Mouse (Mus musculus) hematopoietic stem cell, adult 5-6 weeks (primary cell): ENCODE results near the gene Cdc40. TPM values are rescaled to one million over a fixed set of nuclear protein-coding genes. Genes with fewer than 3 reads are reported as not detected.

ENCODE experiments used
- ATAC-seq, 2 experiments: fragments of 125-278 bp in 1 of 2; replicated peaks in 1 of 2; 2 replicates each; pipeline ENCODE4 v1.8.0; 2016 to 2017; ENCODE audit warnings: inconsistent platforms in 2 of 2, mild to moderate bottlenecking in 2 of 2, moderate number of reproducible peaks in 2 of 2, low read depth in 1 of 2, moderate TSS enrichment in 1 of 2; ENCODE audit not compliant: low FRiP score in 2 of 2, poor library complexity in 2 of 2, severe bottlenecking in 2 of 2, insufficient read depth in 1 of 2, low TSS enrichment in 1 of 2
- total RNA-seq: library from RNA; stranded (forward); fragments of 172-1452, 232-1000 nt; gene quantifications from 2 replicates; pipeline ENCODE4 v1.2.3, GENCODE M21; 2017

Cdc40 gene
- total RNA-seq, 1 experiment from 2014 or later, result 48.4 TPM

- no peak for ATAC-seq
Observed at GRCm38 (mm10) chr10:40879969-40880368, 3.1 kb downstream of the Cdc40 start.

DNA sequence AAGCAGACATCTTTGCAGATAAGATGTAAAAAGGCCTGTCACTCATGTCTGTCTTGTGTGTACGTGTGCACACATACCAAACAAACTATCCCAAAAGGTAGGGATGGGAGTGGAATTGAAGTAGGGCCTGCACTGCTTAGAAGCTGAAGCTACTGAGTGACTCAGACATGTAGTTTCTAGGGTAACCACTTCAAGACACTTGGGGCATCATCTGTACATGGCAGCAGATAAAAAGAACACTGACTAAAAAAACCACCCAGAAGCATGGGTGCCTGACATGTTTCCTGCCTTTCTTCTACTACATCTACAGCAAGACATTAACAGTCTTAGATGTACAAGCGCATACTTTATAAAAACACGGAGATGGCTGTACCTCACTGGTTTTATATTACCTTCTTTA lies 4.9 kb downstream of the Cdc40 start:
- ATAC-seq, result no peak

DNA sequence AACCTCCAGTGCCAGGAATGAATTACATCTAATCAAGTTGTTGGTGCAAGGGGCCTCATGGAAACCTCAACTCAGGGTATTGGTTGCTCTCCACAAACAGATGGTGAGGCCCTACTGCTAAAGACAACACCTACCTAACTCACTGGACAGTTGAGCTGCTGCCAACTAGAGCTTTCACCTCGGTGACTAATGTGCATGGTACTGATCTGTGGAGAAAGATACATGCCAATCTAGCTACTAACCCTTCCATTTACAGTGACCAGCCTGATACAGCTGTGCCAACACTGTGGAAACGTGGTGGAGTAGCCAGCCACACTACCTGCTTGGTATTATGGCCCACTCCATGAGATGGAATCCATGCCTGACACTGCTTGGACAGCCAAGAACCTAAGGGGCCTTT lies 11.1 kb downstream of the Cdc40 start:
- no peak for ATAC-seq

DNA sequence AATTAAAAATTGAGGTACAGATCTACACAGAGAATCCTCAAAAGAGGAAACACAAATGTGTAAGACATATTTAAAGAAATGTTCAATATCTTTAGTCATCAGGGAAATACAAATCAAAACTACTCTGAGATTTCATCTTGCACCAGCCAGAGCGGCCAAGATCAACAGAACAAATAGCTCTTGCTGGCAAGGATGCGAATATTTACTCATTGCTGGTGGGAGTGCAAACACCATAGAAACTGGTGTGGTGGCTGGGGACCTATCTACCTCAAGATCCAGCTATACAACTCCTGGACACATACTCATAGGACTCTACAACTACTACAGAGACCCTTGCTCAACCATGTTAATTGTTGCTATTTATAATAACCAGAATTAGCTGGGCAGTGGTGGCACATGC lies 11.8 kb downstream of the Cdc40 start:
- ATAC-seq, result no peak

DNA sequence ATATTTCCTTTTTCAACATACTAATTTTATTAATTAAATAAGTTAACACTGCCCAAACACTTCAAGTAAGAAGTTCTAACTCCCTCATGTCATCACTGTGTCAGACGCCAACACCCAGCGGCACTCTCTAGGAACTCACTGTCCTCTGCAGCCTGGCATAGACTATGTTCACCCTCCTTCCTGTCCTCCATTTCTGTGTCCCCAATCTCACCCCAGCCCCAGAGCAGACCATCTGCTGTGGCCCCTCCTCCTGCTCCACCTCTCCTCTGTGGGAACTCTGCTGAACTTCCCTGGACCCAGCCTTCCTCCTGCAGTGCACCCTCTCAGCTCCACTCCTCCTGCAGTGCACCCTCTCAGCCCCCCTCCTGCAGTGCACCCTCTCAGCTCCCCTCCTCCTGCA lies 15.0 kb downstream of the Cdc40 start:
- ATAC-seq, result no peak

DNA sequence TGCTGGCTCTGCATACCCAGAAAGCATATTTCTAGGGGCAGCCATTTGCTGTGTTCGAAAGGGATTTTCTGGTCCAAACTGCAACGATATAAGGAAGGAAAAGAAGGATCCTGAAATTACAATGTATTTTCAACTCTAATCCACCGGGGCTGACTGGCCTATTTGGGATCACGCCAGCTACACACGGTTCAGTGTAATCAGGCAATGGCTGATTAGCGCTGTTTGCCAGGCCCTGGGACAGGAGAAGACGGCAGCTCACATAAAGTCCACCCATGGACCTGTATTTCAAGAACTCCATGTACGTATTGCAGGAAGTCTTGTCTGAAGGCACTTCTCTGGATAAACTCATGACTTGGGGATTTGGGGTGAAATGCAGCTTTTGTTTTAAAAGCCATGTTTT lies 25.5 kb downstream of the Cdc40 start:
- ATAC-seq, result no peak

GRCm38 (mm10) chr10:40856703-40857102 lies 26.4 kb downstream of the Cdc40 start:
- ATAC-seq, result no peak

- ATAC-seq, result no peak
Observed at GRCm38 (mm10) chr10:40855616-40856015, 27.5 kb downstream of the Cdc40 start.

DNA sequence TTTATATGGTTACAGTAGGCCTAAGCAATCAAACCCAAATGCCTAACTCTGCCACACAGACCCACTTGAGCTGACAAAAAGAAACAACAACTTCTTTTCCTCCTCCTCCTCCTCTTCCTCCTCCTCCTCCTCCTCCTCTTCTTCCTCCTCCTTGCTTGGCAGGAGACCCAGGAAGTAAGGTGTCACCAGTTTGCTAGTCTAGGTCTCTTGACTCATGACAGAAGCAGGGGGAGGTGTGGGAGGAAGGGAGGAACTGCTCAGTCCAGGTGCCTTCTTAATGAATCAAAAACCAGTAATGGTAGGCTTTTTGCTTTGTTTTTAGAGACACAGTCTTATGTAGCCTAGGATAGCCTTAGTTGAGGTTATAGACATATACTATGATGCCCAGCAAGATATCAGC lies 32.0 kb downstream of the Cdc40 start:
- no peak for ATAC-seq

- no peak for ATAC-seq
Observed at GRCm38 (mm10) chr10:40850644-40851043, 32.5 kb downstream of the Cdc40 start.

- no peak for ATAC-seq
Observed at GRCm38 (mm10) chr10:40847176-40847874, 35.8 kb downstream of the Cdc40 start.

DNA sequence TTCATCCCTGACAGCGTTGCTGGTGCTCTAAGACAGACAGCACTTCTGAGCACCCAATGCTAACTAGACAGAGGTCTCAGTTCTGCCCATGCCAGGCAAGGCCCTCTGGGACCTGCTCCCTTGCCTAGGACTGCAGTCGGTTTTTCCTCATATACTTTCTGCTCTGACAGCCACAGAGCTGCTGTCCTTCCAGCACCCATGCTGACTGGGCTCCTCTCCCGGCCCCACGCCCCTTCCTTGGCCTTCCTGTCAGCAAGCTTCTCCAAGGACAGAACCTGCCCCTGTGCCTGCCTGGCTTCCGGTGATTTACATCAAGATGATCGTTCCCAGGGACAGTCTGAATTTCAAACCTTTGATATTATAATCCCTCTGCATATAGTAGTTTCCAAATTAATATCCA lies 37.5 kb downstream of the Cdc40 start:
- no peak for ATAC-seq

GRCm38 (mm10) chr10:40844546-40844945 lies 38.6 kb downstream of the Cdc40 start:
- ATAC-seq, result no peak

DNA sequence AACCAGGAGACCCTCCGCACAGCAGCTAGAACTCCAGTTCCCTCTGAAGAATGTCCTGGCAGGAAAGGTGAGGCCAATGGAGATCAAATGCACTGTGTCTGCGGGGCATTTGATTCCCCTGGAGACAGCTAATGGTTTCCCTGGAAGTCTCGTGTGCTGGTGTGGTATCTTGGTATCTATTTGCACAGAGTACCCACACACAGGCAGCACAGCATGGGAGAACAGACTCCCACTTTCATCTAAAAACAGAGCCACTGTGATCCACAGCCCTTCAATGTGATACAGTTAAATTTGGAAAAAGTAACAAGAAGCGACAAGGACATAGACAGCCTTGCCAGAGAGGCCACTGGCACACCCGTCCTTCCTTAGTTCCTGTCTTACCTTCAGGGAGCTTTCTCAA lies 39.3 kb downstream of the Cdc40 start:
- no peak for ATAC-seq

DNA sequence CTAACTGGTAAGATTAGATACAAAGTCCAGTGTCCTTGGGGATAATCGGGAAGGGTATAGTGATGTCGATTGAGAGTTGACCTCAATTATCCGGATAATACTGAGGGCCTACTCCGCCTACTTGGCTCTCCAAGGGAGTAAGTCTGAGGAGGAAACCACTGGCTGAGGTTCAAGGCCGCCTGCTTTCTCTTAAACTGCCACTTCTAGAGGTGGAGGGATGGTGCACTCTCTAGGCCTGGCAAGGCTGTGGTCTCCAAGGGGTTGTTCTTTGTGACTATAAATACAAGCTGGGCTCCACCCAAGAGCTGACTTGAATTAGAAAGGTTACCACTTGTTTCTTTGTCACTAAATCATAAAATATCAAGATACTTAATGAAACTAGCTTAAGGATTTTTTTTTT lies 43.0 kb downstream of the Cdc40 start:
- ATAC-seq, result no peak

DNA sequence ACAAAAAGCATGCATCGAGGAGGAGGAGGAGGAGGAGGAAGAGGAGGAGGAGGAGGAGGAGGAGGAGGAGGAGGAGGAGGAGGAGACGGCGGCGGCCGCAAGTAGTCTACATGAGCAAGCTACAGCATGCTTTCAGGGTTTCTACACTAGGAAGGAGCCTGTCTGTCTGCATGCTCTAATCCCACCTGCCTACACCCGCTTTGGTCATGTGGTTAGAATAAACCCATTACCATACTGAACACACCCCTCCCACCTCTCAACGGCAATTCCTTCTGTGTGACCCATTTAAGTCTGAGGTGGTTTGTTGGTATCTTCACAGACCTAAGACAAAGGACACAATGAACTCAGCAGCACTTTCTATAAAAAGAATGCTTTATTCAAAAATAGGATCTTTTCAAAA lies 51.8 kb downstream of the Cdc40 start:
- ATAC-seq, result no peak

DNA sequence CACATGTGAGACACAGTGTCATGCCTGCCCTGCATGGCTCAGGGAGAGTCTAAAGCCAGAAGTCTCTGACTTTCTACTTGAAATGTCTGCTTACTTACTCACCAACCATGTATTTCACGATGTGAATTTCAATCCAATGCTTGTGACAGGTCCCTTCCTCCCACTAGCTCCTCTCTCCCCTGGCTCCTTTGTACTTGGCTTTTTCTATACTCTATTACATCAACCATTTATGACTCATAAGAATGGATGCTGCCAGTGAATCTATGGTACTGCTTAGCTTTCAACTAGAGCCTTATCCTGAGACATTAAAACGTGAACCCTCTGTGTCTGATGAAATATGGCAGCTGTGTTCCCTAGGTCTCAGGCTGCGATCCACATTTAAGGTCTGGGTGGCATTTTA lies 52.8 kb downstream of the Cdc40 start:
- no peak for ATAC-seq

- no peak for ATAC-seq
Observed at GRCm38 (mm10) chr10:40827706-40828105, 55.4 kb downstream of the Cdc40 start.

DNA sequence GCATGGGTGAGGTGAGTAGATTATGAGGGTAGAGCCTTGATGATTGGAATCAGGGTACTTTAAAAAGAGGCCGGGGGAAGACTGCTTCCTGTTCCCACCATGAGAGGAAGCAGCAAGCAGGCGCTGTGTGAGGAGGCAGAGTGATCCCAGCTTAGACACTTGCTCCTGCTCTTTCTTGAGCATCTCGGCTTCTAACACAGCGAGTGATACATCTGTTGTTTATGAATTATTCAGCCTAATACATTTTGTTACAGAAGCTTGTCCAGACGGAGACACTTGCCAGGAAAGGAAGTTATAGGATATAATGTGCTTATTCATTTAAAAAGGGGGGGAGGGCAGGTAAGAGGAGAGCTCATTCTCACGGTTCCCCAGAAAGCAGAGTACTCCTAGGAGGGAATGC lies 57.2 kb downstream of the Cdc40 start:
- ATAC-seq, result no peak

DNA sequence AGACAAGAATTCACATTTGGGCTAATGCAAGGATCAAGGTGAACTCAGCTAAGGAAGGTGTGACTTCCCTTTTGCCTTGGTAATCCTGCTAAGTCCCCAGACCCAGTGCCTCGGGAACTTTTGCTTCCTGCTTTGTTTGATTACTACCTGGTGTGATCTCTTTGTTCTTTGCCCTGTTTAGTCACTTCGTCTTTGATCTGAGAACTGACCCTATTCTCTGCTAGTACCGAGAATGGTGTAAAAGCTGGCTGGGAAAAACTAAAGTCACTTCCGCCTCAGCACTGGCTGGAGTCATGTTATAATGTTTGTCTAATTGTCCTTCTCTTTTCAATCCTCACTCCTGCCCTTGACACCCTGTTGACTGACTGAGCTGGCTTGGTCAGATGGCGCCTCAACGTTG lies 66.6 kb downstream of the Cdc40 start:
- ATAC-seq, result no peak
